Mouse (Mus musculus): ENCODE data around the gene Dok5. TPM values are rescaled to one million over a fixed set of nuclear protein-coding genes. Genes with fewer than 3 reads are reported as not detected.
A peak's percentile ranks its signal among the peaks of the same experiment; 100 is the strongest.

Gene Dok5
- total and polyA plus RNA-seq, 2 experiments from 2014 or later = 29.7 to 38.0 TPM

DNA sequence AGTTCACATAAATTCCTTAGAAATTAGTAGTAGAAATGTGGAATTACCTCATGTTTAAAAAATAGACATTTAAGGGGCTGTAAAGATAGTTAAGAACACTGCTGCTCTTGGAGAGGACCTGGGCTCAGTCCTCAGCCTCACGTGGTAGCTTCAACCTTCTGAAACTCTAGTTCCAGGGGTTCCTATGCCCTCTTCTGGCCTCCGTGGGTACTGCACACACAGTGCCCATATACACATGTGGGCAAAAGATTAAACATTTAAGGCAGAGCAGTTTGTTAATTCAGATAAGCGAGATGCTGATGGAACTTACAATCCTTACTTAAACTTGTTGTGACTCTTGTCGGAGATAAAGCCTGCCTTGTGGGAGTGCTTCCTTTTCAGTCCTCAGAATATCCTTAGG is 118.5 kb downstream of the Dok5 start:
- DNase-seq (ENCODE audit: low spot score) (no peak), ATAC-seq (no peak)
- no peak overlapping the region for H3K4me2 ChIP-seq (ENCODE audit: low read depth, low read length)
- no peaks in the 10 kb centered on the region for H3K27me3 ChIP-seq (ENCODE audit: insufficient read depth, low read length)
- TF ChIP-seq CTCF (IDR thresholded peaks at IDR 0.05; ENCODE audit: low read depth) = peak; percentile 17; the same call in 1 of the 2 replicates
- H3K4me3 ChIP-seq (ENCODE audit: low read length) = no peak overlapping the region
- WGBS = 95% methylated on average over 4 of the region's 4 CpGs
- no peak overlapping the region for H3K27ac ChIP-seq
- peaks cover 5% of the 10 kb centered on the region; the same call in 1 of the 2 replicates for H3K4me1 ChIP-seq (ENCODE audit: insufficient read depth, low read length)
- H3K9ac ChIP-seq (replicated peaks; ENCODE audit: low read length) = no peak overlapping the region
- H3K36me3 ChIP-seq (ENCODE audit: insufficient read depth, low read length) = no peaks in the 10 kb centered on the region
- H3K9me3 ChIP-seq (ENCODE audit: low read length) = no peaks in the 10 kb centered on the region

- 89% methylated on average over 6 of the region's 6 CpGs for WGBS
- ATAC-seq = no peak
- no peak for DNase-seq (ENCODE audit: low spot score)
These were observed 120.7 kb downstream of the Dok5 start for GRCm38 (mm10) chr2:170852337-170852736.

DNA sequence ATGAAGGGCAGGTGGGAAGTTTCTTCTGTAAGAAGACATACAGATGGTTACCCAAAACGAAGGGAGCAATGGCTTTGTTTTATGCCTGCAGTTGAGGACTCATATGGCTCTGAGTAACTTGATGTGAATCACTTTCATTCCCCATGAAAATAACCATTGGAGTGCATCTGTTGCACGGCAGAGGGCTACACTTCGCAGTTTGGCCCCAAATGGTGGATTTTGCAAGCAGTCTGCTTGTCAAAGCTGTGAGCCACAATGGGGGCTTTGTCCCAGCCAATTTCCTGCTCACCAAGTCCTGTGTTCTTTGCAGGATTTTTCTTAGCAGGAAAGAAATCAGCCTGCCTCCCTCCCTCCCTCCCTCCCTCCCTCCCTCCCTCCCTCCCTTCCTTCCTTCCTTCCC is 123.6 kb downstream of the Dok5 start:
- Histone ChIP-seq H3K4me1 (ENCODE audit: insufficient read depth, low read length) (peaks cover 10% of the 10 kb centered on the region; the same call in 1 of the 2 replicates), H3K9ac (replicated peaks; ENCODE audit: low read length) (no peak overlapping the region), H3K36me3 (ENCODE audit: insufficient read depth, low read length) (no peaks in the 10 kb centered on the region), H3K4me3 (ENCODE audit: low read length) (no peak overlapping the region), H3K4me2 (ENCODE audit: low read depth, low read length) (no peak overlapping the region), H3K27ac (no peak overlapping the region), H3K9me3 (ENCODE audit: low read length) (no peaks in the 10 kb centered on the region), H3K27me3 (ENCODE audit: insufficient read depth, low read length) (no peaks in the 10 kb centered on the region)
- DNase-seq (ENCODE audit: low spot score) (peak; percentile 67), ATAC-seq (no peak)
- TF ChIP-seq CTCF (IDR thresholded peaks at IDR 0.05; ENCODE audit: low read depth) = peak; percentile 35
- 26% methylated on average over 3 of the region's 3 CpGs for WGBS

More at GRCm38 (mm10) chr2:170852337-170852736, 120.7 kb downstream of the Dok5 start:
- no peak overlapping the region for H3K4me2 ChIP-seq (ENCODE audit: low read depth, low read length)
- no peak for TF ChIP-seq CTCF (IDR thresholded peaks at IDR 0.05; ENCODE audit: low read depth)
- no peak overlapping the region for H3K27ac ChIP-seq
- H3K9ac ChIP-seq (replicated peaks; ENCODE audit: low read length) = no peak overlapping the region
- H3K9me3 ChIP-seq (ENCODE audit: low read length) = no peaks in the 10 kb centered on the region
- no peaks in the 10 kb centered on the region for H3K36me3 ChIP-seq (ENCODE audit: insufficient read depth, low read length)
- peaks cover 9% of the 10 kb centered on the region for H3K4me1 ChIP-seq (ENCODE audit: insufficient read depth, low read length)
- no peaks in the 10 kb centered on the region for H3K27me3 ChIP-seq (ENCODE audit: insufficient read depth, low read length)
- no peak overlapping the region for H3K4me3 ChIP-seq (ENCODE audit: low read length)

GRCm38 (mm10) chr2:170856085-170856484 is 124.5 kb downstream of the Dok5 start:
- 36% methylated on average over 5 of the region's 5 CpGs for WGBS
- TF ChIP-seq CTCF (IDR thresholded peaks at IDR 0.05; ENCODE audit: low read depth) = no peak

DNA sequence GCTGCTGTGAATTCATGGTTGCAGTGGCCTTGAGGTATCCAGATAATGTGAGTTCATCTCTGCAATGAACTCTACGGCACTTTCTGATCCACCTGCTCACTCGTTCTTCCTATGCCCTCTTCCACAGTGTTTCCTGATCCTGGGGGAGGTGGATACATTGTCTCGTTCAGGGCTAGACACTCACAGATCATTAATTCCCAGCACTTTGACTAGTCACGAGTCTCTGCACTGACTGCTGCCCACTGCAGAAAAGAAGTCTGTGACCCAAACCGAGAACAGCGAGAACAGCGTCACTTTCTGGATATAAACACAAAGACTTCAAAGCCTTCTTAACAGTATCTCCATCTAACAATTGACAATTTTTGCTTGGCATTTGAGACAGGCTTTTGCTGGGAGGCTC is 125.9 kb downstream of the Dok5 start:
- H3K9me3 ChIP-seq (ENCODE audit: low read length) = no peaks in the 10 kb centered on the region
- peaks cover 10% of the 10 kb centered on the region; the same call in 1 of the 2 replicates for H3K4me1 ChIP-seq (ENCODE audit: insufficient read depth, low read length)
- no peak overlapping the region for H3K4me2 ChIP-seq (ENCODE audit: low read depth, low read length)
- H3K9ac ChIP-seq (replicated peaks; ENCODE audit: low read length) = no peak overlapping the region
- no peaks in the 10 kb centered on the region for H3K27me3 ChIP-seq (ENCODE audit: insufficient read depth, low read length)
- H3K27ac ChIP-seq = no peak overlapping the region
- ATAC-seq (no peak), DNase-seq (ENCODE audit: low spot score) (no peak)
- H3K4me3 ChIP-seq (ENCODE audit: low read length) = no peak overlapping the region
- H3K36me3 ChIP-seq (ENCODE audit: insufficient read depth, low read length) = no peaks in the 10 kb centered on the region
- no peak for TF ChIP-seq CTCF (IDR thresholded peaks at IDR 0.05; ENCODE audit: low read depth)
- WGBS = 60% methylated on average over 7 of the region's 7 CpGs

More at GRCm38 (mm10) chr2:170856085-170856484, 124.5 kb downstream of the Dok5 start:
- peak overlapping the region; percentile 59; the same call in 1 of the 2 replicates for H3K27ac ChIP-seq
- H3K4me3 ChIP-seq (ENCODE audit: low read length) = no peak overlapping the region
- H3K9me3 ChIP-seq (ENCODE audit: low read length) = no peaks in the 10 kb centered on the region
- no peaks in the 10 kb centered on the region for H3K27me3 ChIP-seq (ENCODE audit: insufficient read depth, low read length)
- DNase-seq (ENCODE audit: low spot score) (peak; percentile 55), ATAC-seq (peak; percentile 45; the same call in 1 of the 2 replicates)
- H3K4me1 ChIP-seq (ENCODE audit: insufficient read depth, low read length) = peaks cover 10% of the 10 kb centered on the region; the same call in 1 of the 2 replicates
- no peak overlapping the region for H3K9ac ChIP-seq (replicated peaks; ENCODE audit: low read length)
- no peaks in the 10 kb centered on the region for H3K36me3 ChIP-seq (ENCODE audit: insufficient read depth, low read length)
- H3K4me2 ChIP-seq (ENCODE audit: low read depth, low read length) = no peak overlapping the region

DNA sequence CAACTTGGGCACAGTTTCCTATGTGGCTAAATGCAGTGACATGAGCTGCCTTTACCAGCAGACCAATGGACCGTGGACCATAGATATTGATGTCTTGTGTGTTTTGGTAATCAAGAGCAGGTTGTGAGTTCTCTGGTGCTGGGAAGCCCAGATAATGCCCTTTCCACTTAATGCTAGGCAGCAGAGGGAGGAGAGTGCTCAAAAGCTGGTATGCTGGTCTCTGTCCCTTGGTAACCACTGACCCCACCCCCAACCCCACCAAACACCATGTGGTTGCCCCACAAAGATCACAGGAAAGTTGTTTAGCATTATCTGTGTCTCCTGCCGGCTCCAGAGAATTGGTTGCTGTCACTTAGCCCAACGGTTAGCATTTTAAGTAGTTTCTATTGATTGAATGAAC is 127.0 kb downstream of the Dok5 start:
- Histone ChIP-seq H3K4me2 (ENCODE audit: low read depth, low read length) (no peak overlapping the region), H3K4me3 (ENCODE audit: low read length) (no peak overlapping the region), H3K9me3 (ENCODE audit: low read length) (no peaks in the 10 kb centered on the region), H3K4me1 (ENCODE audit: insufficient read depth, low read length) (peaks cover 10% of the 10 kb centered on the region; the same call in 1 of the 2 replicates), H3K36me3 (ENCODE audit: insufficient read depth, low read length) (no peaks in the 10 kb centered on the region), H3K27me3 (ENCODE audit: insufficient read depth, low read length) (no peaks in the 10 kb centered on the region), H3K27ac (no peak overlapping the region), H3K9ac (replicated peaks; ENCODE audit: low read length) (no peak overlapping the region)
- DNase-seq (ENCODE audit: low spot score) (no peak), ATAC-seq (no peak)
- no peak for TF ChIP-seq CTCF (IDR thresholded peaks at IDR 0.05; ENCODE audit: low read depth)
- WGBS = 36% methylated on average over 3 of the region's 3 CpGs

- H3K4me1 ChIP-seq (ENCODE audit: insufficient read depth, low read length) = peaks cover 10% of the 10 kb centered on the region; the same call in 1 of the 2 replicates
- H3K4me2 ChIP-seq (ENCODE audit: low read depth, low read length) = no peak overlapping the region
- TF ChIP-seq CTCF (IDR thresholded peaks at IDR 0.05; ENCODE audit: low read depth) = peak; percentile 57
- DNase-seq (ENCODE audit: low spot score) = no peak
- WGBS = 62% methylated on average over 4 of the region's 4 CpGs
- H3K36me3 ChIP-seq (ENCODE audit: insufficient read depth, low read length) = no peaks in the 10 kb centered on the region
- no peak overlapping the region for H3K27ac ChIP-seq
- no peak overlapping the region for H3K4me3 ChIP-seq (ENCODE audit: low read length)
- ATAC-seq = no peak
- H3K27me3 ChIP-seq (ENCODE audit: insufficient read depth, low read length) = no peaks in the 10 kb centered on the region
- no peak overlapping the region for H3K9ac ChIP-seq (replicated peaks; ENCODE audit: low read length)
- H3K9me3 ChIP-seq (ENCODE audit: low read length) = no peaks in the 10 kb centered on the region
These were observed 129.0 kb downstream of the Dok5 start for GRCm38 (mm10) chr2:170860576-170860975.
